ENCODE assay signal across 8 mouse cellular contexts in genomic region chr2:59599338-59600111, GRCm38 (mm10). TPM values are rescaled to one million over a fixed set of nuclear protein-coding genes. Genes with fewer than 3 reads are reported as not detected.
DNase-seq lines count a peak whose midpoint lies in the region; ATAC-seq and TF ChIP-seq lines count a peak whose summit lies in the region.

No protein-coding gene starts in this region.

- peak overlapping the region; percentile 72 for H3K27ac ChIP-seq in heart, embryonic 12.5 days (ENCODE audit: poor library complexity, severe bottlenecking)
- H3K27ac ChIP-seq in neural tube, embryonic 14.5 days (ENCODE audit: low read depth, low read length), result no peak overlapping the region

- no peaks in the 10 kb centered on the region for H3K36me3 ChIP-seq in heart, embryonic 12.5 days
- H3K36me3 ChIP-seq in neural tube, embryonic 14.5 days (ENCODE audit: control insufficient read depth, insufficient read depth, low read length), result no peaks in the 10 kb centered on the region

- no peak for TF ChIP-seq POLR2A in brain, embryonic 14.5 days (IDR thresholded peaks at IDR 0.05; ENCODE audit: borderline replicate concordance, extremely low read depth, insufficient read depth, insufficient read length, poor library complexity, severe bottlenecking)

- intact Hi-C loops in heart, postnatal 36 days (cut with DNase I), result no loop called here

- no peak overlapping the region for H3K4me3 ChIP-seq in heart, embryonic 12.5 days
- H3K4me3 ChIP-seq in neural tube, embryonic 14.5 days (ENCODE audit: low read depth, low read length), result no peak overlapping the region

- 12% methylated on average over 7 of the region's 7 CpGs for WGBS in heart, embryonic 12.5 days
- WGBS in large intestine, adult 2 months, result 5% methylated on average over 7 of the region's 7 CpGs
- 5% methylated on average over 7 of the region's 7 CpGs for WGBS in neural tube, embryonic 14.5 days

- no peaks in the 10 kb centered on the region for H3K9me3 ChIP-seq in heart, embryonic 12.5 days (replicated peaks)
- no peaks in the 10 kb centered on the region for H3K9me3 ChIP-seq in neural tube, embryonic 14.5 days (ENCODE audit: control insufficient read depth, low read length)

- peak overlapping the region; percentile 49 for H3K4me2 ChIP-seq in heart, embryonic 12.5 days
- H3K4me2 ChIP-seq in neural tube, embryonic 14.5 days (ENCODE audit: low read depth, low read length), result no peak overlapping the region

- H3K4me1 ChIP-seq in heart, embryonic 12.5 days (replicated peaks), result peaks cover 17% of the 10 kb centered on the region
- peaks cover 4% of the 10 kb centered on the region; the same call in 1 of the 2 replicates for H3K4me1 ChIP-seq in neural tube, embryonic 14.5 days (ENCODE audit: control insufficient read depth, insufficient read depth, low read length)

- peak; percentile 80 for ATAC-seq in heart, embryonic 12.5 days (ENCODE audit: insufficient number of reproducible peaks, low FRiP score)
- peak; percentile 78 for ATAC-seq in neural tube, embryonic 14.5 days (ENCODE audit: low read depth)

- TF ChIP-seq CTCF in brain, embryonic 14.5 days (IDR thresholded peaks at IDR 0.05; ENCODE audit: borderline replicate concordance, extremely low read depth, insufficient read depth, insufficient read length), result no peak

- no peak overlapping the region for H3K9ac ChIP-seq in heart, embryonic 12.5 days
- H3K9ac ChIP-seq in neural tube, embryonic 14.5 days (replicated peaks; ENCODE audit: low read depth, low read length), result no peak overlapping the region

- DNase-seq in heart, postnatal 36 days, result no peak
- DNase-seq in brain, embryonic 14.5 days (ENCODE audit: low read depth), result peak; percentile 53
- peak; percentile 37 for DNase-seq in heart, postnatal 4 days
- DNase-seq in large intestine, adult 2 months (ENCODE audit: low read depth, low spot score), result peak; percentile 45
- DNase-seq in adipocyte (ENCODE audit: low spot score), result no peak
- DNase-seq in T-cell, adult 2 months (ENCODE audit: low spot score), result no peak

- no peaks in the 10 kb centered on the region for H3K27me3 ChIP-seq in heart, embryonic 12.5 days (replicated peaks)
- H3K27me3 ChIP-seq in neural tube, embryonic 14.5 days (ENCODE audit: control insufficient read depth, insufficient read depth, low read length), result no peaks in the 10 kb centered on the region

RNA-seq across cellular contexts. Expression of gene Tanc1, which starts 12.3 kb away (rescaled TPM):
- polyA plus RNA-seq in heart, embryonic 12.5 days (2016; fragmentation: Nextera tagmentation; extraction: Ambion mirVana), result 37.4 and 40.9 TPM in 2 replicates
- total RNA-seq in heart, postnatal 36 days (2021), result 10 to 100 TPM; 26.6 to 29.8 TPM
- polyA plus RNA-seq in brain, embryonic 14.5 days (2012; rRNA removed), result 5.2 and 7.2 TPM in 2 replicates
- 10 to 100 TPM; 42.5 to 42.8 TPM for total RNA-seq in heart, postnatal 4 days (2021)
- 5.2 and 8.6 TPM in 2 replicates for polyA plus RNA-seq in large intestine, adult 2 months (2012; rRNA removed)
- polyA plus RNA-seq in neural tube, embryonic 14.5 days (2014; fragmentation: Nextera tagmentation; extraction: Ambion mirVana), result 5.2 and 7.2 TPM in 2 replicates

Comparison
In these comparisons a context has a peak if more than half of its experiments do, and no peak if none do; other contexts are left out.
1. DNase-seq: peak in brain, embryonic 14.5 days (single experiment), heart, postnatal 4 days (single experiment) and large intestine, adult 2 months (single experiment); none in heart, postnatal 36 days (0 of 2), adipocyte (single experiment) and T-cell, adult 2 months (single experiment).